Mouse (Mus musculus) heart, embryonic 13.5 days (tissue): ENCODE results near the gene Fermt2. TPM values are rescaled to one million over a fixed set of nuclear protein-coding genes. Genes with fewer than 3 reads are reported as not detected.
A peak's percentile ranks its signal among the peaks of the same experiment; 100 is the strongest.
"Not testable (repeated sequence)": the region's sequence is repeated elsewhere in the genome, so short reads cannot be mapped to it uniquely, and the experiment has no call there.

Source experiments
- ATAC-seq: fragments of 200-750 bp; cut with Nextera tagmentation; 2 replicates; pipeline ENCODE4 v1.8.0; 2017; ENCODE audit warnings: moderate TSS enrichment; ENCODE audit not compliant: insufficient number of reproducible peaks, low FRiP score, low TSS enrichment; ENCODE audit errors: extremely low read depth
- H3K27ac ChIP-seq: fragments of 300-500 bp; sonication (generic); replicated peaks from 2 replicates; pipeline ENCODE4 v1.5.1; 2015; ENCODE audit warnings: moderate library complexity, mild to moderate bottlenecking, inconsistent platforms
- H3K27me3 ChIP-seq: fragments of 300-500 bp; sonication (generic); replicated peaks from 2 replicates; pipeline ENCODE4 v1.6.1; 2015; ENCODE audit warnings: mild to moderate bottlenecking, inconsistent platforms
- H3K36me3 ChIP-seq: fragments of 300-500 bp; sonication (generic); 2 replicates; pipeline ENCODE4 v1.6.1; 2015; ENCODE audit warnings: mild to moderate bottlenecking, inconsistent platforms
- H3K4me1 ChIP-seq: fragments of 300-500 bp; sonication (generic); 2 replicates; pipeline ENCODE4 v1.6.1; 2015; ENCODE audit warnings: inconsistent platforms
- H3K4me2 ChIP-seq: fragments of 300-500 bp; sonication (generic); 2 replicates; pipeline ENCODE4 v1.6.1; 2015; ENCODE audit warnings: inconsistent platforms, mild to moderate bottlenecking, moderate library complexity
- H3K4me3 ChIP-seq: fragments of 300-500 bp; sonication (generic); 2 replicates; pipeline ENCODE4 v1.5.1; 2015; ENCODE audit warnings: moderate library complexity, mild to moderate bottlenecking, inconsistent platforms
- H3K9ac ChIP-seq: fragments of 300-500 bp; sonication (generic); 2 replicates; pipeline ENCODE4 v1.6.1; 2015; ENCODE audit warnings: inconsistent platforms, mild to moderate bottlenecking, moderate library complexity
- H3K9me3 ChIP-seq: fragments of 300-500 bp; sonication (generic); 2 replicates; pipeline ENCODE4 v1.6.1; 2016; ENCODE audit warnings: inconsistent platforms
- WGBS: fragments of 180-500 bp; shearing (Covaris S2); methylation state at CpG from one replicate; pipeline ENCODE4 v1.1.7; 2015; ENCODE audit warnings: mixed read lengths; 5-methylcytosine and 5-hydroxymethylcytosine counted together
- polyA plus RNA-seq: library from polyadenylated mRNA; unstranded; fragments of >200 nt; fragmentation: Nextera tagmentation; extraction: Ambion mirVana; gene quantifications from 2 replicates; pipeline ENCODE4 v1.2.1, GENCODE M21; 2015

Fermt2 gene
- polyA plus RNA-seq, 1 experiment from 2014 or later, result 170 TPM

GRCm38 (mm10) chr14:45483361-45483760 is 46.6 kb downstream of the Fermt2 start:
- H3K9ac ChIP-seq, H3K4me2 ChIP-seq, H3K27me3 ChIP-seq, H3K9me3 ChIP-seq, H3K27ac ChIP-seq, ATAC-seq, H3K4me3 ChIP-seq: not testable (repeated sequence)
- H3K4me1 ChIP-seq, result peaks cover 14% of the 10 kb centered on the region
- 87% methylated on average over 11 of the region's 11 CpGs for WGBS
- peaks cover 77% of the 10 kb centered on the region for H3K36me3 ChIP-seq

- 39% methylated on average over 9 of the region's 9 CpGs for WGBS
- no peak overlapping the region for H3K9ac ChIP-seq
- no peak for ATAC-seq
- H3K27ac ChIP-seq, result peak overlapping the region; percentile 61
- H3K4me2 ChIP-seq, result no peak overlapping the region
- H3K9me3 ChIP-seq, result no peaks in the 10 kb centered on the region
- H3K36me3 ChIP-seq, result peaks cover 73% of the 10 kb centered on the region
- no peak overlapping the region for H3K4me3 ChIP-seq
- no peaks in the 10 kb centered on the region for H3K27me3 ChIP-seq
- H3K4me1 ChIP-seq, result peaks cover 24% of the 10 kb centered on the region
These were observed 50.7 kb downstream of the Fermt2 start for GRCm38 (mm10) chr14:45478977-45479806.

GRCm38 (mm10) chr14:45478515-45478914 is 51.4 kb downstream of the Fermt2 start:
- ATAC-seq, result no peak
- Histone ChIP-seq H3K4me2 (no peak overlapping the region), H3K4me3 (no peak overlapping the region), H3K27me3 (no peaks in the 10 kb centered on the region), H3K9me3 (no peaks in the 10 kb centered on the region), H3K9ac (no peak overlapping the region), H3K27ac (peak overlapping the region; percentile 61), H3K36me3 (peaks cover 74% of the 10 kb centered on the region), H3K4me1 (peaks cover 24% of the 10 kb centered on the region)
- WGBS, result 43% methylated on average over 3 of the region's 3 CpGs

- H3K4me1 ChIP-seq, result peaks cover 24% of the 10 kb centered on the region
- H3K36me3 ChIP-seq, result peaks cover 74% of the 10 kb centered on the region
- ATAC-seq, result no peak
These were observed 52.3 kb downstream of the Fermt2 start for GRCm38 (mm10) chr14:45477651-45478050.

GRCm38 (mm10) chr14:45476990-45477389 is 52.9 kb downstream of the Fermt2 start:
- Histone ChIP-seq H3K4me3 (no peak overlapping the region), H3K9ac (no peak overlapping the region), H3K4me2 (no peak overlapping the region), H3K36me3 (peaks cover 74% of the 10 kb centered on the region), H3K27ac (peak overlapping the region; percentile 28; the same call in 1 of the 2 replicates), H3K9me3 (no peaks in the 10 kb centered on the region), H3K27me3 (no peaks in the 10 kb centered on the region), H3K4me1 (peaks cover 24% of the 10 kb centered on the region)
- 80% methylated on average over 7 of the region's 7 CpGs for WGBS
- ATAC-seq, result no peak

More at GRCm38 (mm10) chr14:45477651-45478050, 52.3 kb downstream of the Fermt2 start:
- 23% methylated on average over 8 of the region's 8 CpGs for WGBS
- Histone ChIP-seq H3K27me3 (no peaks in the 10 kb centered on the region), H3K27ac (peak overlapping the region; percentile 49), H3K9me3 (no peaks in the 10 kb centered on the region), H3K4me3 (no peak overlapping the region), H3K9ac (no peak overlapping the region), H3K4me2 (no peak overlapping the region)

- Histone ChIP-seq H3K27me3 (no peaks in the 10 kb centered on the region), H3K9me3 (0 out of 2 replicates have a peak, but pooled peaks cover 6% of the 10 kb centered on the region), H3K9ac (no peak overlapping the region), H3K36me3 (peaks cover 90% of the 10 kb centered on the region), H3K4me3 (no peak overlapping the region), H3K4me2 (no peak overlapping the region), H3K27ac (no peak overlapping the region), H3K4me1 (peaks cover 7% of the 10 kb centered on the region)
- WGBS, result 83% methylated on average over 10 of the region's 10 CpGs
- ATAC-seq, result no peak
These were observed 57.4 kb downstream of the Fermt2 start for GRCm38 (mm10) chr14:45472536-45472935.

- peaks cover 8% of the 10 kb centered on the region for H3K4me1 ChIP-seq
- H3K9me3 ChIP-seq, result 0 out of 2 replicates have a peak, but pooled peaks cover 6% of the 10 kb centered on the region
- H3K27ac ChIP-seq, result no peak overlapping the region
- no peak for ATAC-seq
- H3K4me3 ChIP-seq, result no peak overlapping the region
- H3K27me3 ChIP-seq, result no peaks in the 10 kb centered on the region
- H3K36me3 ChIP-seq, result peaks cover 94% of the 10 kb centered on the region
- WGBS, result 88% methylated on average over 8 of the region's 8 CpGs
- H3K4me2 ChIP-seq, result no peak overlapping the region
- H3K9ac ChIP-seq, result no peak overlapping the region
These were observed 60.5 kb downstream of the Fermt2 start for GRCm38 (mm10) chr14:45469446-45469845.

GRCm38 (mm10) chr14:45466371-45466770 is 63.5 kb downstream of the Fermt2 start:
- not testable (repeated sequence) for H3K27ac ChIP-seq, H3K4me3 ChIP-seq, H3K9me3 ChIP-seq, ATAC-seq, H3K27me3 ChIP-seq, H3K9ac ChIP-seq, H3K4me2 ChIP-seq
- Histone ChIP-seq H3K4me1 (peaks cover 28% of the 10 kb centered on the region), H3K36me3 (peaks cover 93% of the 10 kb centered on the region)
- 91% methylated on average over 8 of the region's 8 CpGs for WGBS

GRCm38 (mm10) chr14:45464036-45465035 is 65.6 kb downstream of the Fermt2 start:
- Histone ChIP-seq H3K4me1 (peaks cover 28% of the 10 kb centered on the region), H3K4me3 (no peak overlapping the region), H3K27me3 (no peaks in the 10 kb centered on the region), H3K4me2 (peak overlapping the region; percentile 33), H3K9me3 (0 out of 2 replicates have a peak, but pooled peaks cover under 1% of the 10 kb centered on the region), H3K9ac (peak overlapping the region; percentile 64; the same call in 1 of the 2 replicates), H3K36me3 (peaks cover 93% of the 10 kb centered on the region), H3K27ac (peak overlapping the region; percentile 88)
- 59% methylated on average over 19 of the region's 19 CpGs for WGBS
- ATAC-seq, result no peak

GRCm38 (mm10) chr14:45463599-45463998 is 66.3 kb downstream of the Fermt2 start:
- H3K9me3 ChIP-seq, result no peaks in the 10 kb centered on the region
- no peak for ATAC-seq
- peaks cover 28% of the 10 kb centered on the region for H3K4me1 ChIP-seq
- WGBS, result 6% methylated on average over 10 of the region's 10 CpGs
- H3K9ac ChIP-seq, result peak overlapping the region; percentile 41; the same call in 1 of the 2 replicates
- H3K36me3 ChIP-seq, result peaks cover 93% of the 10 kb centered on the region
- peak overlapping the region; percentile 88 for H3K27ac ChIP-seq
- H3K4me2 ChIP-seq, result peak overlapping the region; percentile 33
- H3K27me3 ChIP-seq, result no peaks in the 10 kb centered on the region
- no peak overlapping the region for H3K4me3 ChIP-seq
